Comparison of ENCODE assay signal across 8 mouse cellular contexts in the genomic region with DNA sequence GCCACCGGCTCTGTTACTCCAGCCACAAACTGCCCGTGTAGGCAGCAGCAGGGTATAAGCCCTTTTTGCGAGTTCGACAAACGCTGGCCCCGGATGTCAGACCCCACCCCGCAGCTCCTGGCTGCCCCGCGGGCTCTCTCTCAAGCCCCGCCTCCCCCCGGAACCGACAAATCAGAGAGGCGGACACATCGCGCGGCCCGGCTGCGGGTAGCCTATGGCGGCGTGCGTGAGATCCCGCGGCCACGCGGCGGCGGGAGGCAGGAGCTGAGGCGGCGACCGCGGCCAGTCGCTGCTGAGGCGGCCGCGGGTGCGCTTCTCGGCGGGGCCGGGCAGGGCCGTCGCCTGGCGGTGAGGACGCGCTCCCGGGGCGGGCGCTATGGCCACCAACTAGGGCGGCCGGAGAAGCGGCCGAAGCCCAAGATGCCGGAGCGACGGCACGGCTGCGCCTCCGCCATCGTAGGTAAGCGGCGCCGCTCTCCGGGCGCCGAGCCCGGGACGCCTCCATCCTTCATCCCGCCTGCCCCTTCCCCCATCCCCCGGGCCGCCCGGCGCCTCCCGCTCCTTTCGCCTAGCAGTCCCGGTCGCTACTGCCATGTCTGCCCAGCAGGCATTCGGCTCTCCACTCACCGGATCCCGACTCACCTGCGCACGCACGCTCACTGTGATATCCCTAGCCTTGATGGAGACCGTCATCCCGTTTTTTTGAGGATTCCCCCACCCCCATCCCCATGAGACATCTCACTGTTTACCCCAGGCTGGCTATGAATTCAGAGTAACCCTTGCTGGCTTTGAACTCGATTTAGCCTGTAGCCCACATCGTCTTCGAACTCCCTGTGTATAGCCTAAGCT. TPM values are rescaled to one million over a fixed set of nuclear protein-coding genes. Genes with fewer than 3 reads are reported as not detected.
A peak's percentile ranks its signal among the peaks of the same experiment; 100 is the strongest.
DNase-seq lines count a peak whose midpoint lies in the region; ATAC-seq and TF ChIP-seq lines count a peak whose summit lies in the region.

No protein-coding gene starts in this region.

- H3K4me1 ChIP-seq in heart, embryonic 12.5 days (replicated peaks): peaks cover 9% of the 10 kb centered on the region; the same call in 1 of the 2 replicates
- H3K4me1 ChIP-seq in kidney, embryonic 16.5 days (ENCODE audit: insufficient read depth, low read length): peaks cover 12% of the 10 kb centered on the region; the same call in 1 of the 2 replicates

- 0 out of 2 replicates have a peak, but pooled peaks cover 4% of the 10 kb centered on the region for H3K36me3 ChIP-seq in heart, embryonic 12.5 days
- peaks cover 6% of the 10 kb centered on the region for H3K36me3 ChIP-seq in kidney, embryonic 16.5 days (ENCODE audit: insufficient read depth, low read length)

- TF ChIP-seq POLR2A in brain, embryonic 14.5 days (IDR thresholded peaks at IDR 0.05; ENCODE audit: borderline replicate concordance, extremely low read depth, insufficient read depth, insufficient read length, poor library complexity, severe bottlenecking): peak; percentile 100

- H3K4me2 ChIP-seq in heart, embryonic 12.5 days: peak overlapping the region; percentile 85
- H3K4me2 ChIP-seq in kidney, embryonic 16.5 days (replicated peaks; ENCODE audit: low read depth, low read length): peak overlapping the region; percentile 91

- peak; percentile 97 for DNase-seq in B cell, adult 2 months
- DNase-seq in brain, embryonic 14.5 days (ENCODE audit: low read depth): peak; percentile 96
- DNase-seq in liver: peak; percentile 94
- DNase-seq in monocyte, adult 2 months (ENCODE audit: low read depth in 1 of 2, low spot score in 2 of 2): peak; percentile 58 to 83
- DNase-seq in spleen, postnatal 14 days (ENCODE audit: low spot score in 2 of 2): peak; percentile 90 to 92

- peak overlapping the region; percentile 78 for H3K9ac ChIP-seq in heart, embryonic 12.5 days
- peak overlapping the region; percentile 93 for H3K9ac ChIP-seq in kidney, embryonic 16.5 days (replicated peaks; ENCODE audit: low read length)

- peaks cover 36% of the 10 kb centered on the region for H3K27me3 ChIP-seq in heart, embryonic 12.5 days (replicated peaks)
- no peaks in the 10 kb centered on the region for H3K27me3 ChIP-seq in kidney, embryonic 16.5 days (ENCODE audit: insufficient read depth, low read length)

- no peak for TF ChIP-seq CTCF in brain, embryonic 14.5 days (IDR thresholded peaks at IDR 0.05; ENCODE audit: borderline replicate concordance, extremely low read depth, insufficient read depth, insufficient read length)

- peak overlapping the region; percentile 67 for H3K4me3 ChIP-seq in heart, embryonic 12.5 days
- H3K4me3 ChIP-seq in kidney, embryonic 16.5 days (ENCODE audit: low read length): peak overlapping the region; percentile 78

- H3K27ac ChIP-seq in heart, embryonic 12.5 days (ENCODE audit: poor library complexity, severe bottlenecking): peak overlapping the region; percentile 15; the same call in 1 of the 2 replicates
- H3K27ac ChIP-seq in kidney, embryonic 16.5 days (ENCODE audit: low read length): peak overlapping the region; percentile 60

- H3K9me3 ChIP-seq in heart, embryonic 12.5 days (replicated peaks): peaks cover 8% of the 10 kb centered on the region
- H3K9me3 ChIP-seq in kidney, embryonic 16.5 days (ENCODE audit: low read length): peaks cover 6% of the 10 kb centered on the region

- WGBS in heart, embryonic 12.5 days: under 1% methylated on average over 73 of the region's 86 CpGs
- under 1% methylated on average over 79 of the region's 86 CpGs for WGBS in kidney, embryonic 16.5 days

- ATAC-seq in erythroblast, adult 5-6 weeks (replicated peaks; ENCODE audit: low FRiP score, poor library complexity, severe bottlenecking): peak; percentile 90
- ATAC-seq in heart, embryonic 12.5 days (ENCODE audit: insufficient number of reproducible peaks, low FRiP score): peak; percentile 94
- peak; percentile 98 for ATAC-seq in kidney, embryonic 16.5 days (ENCODE audit: low FRiP score, low TSS enrichment)

RNA-seq across cellular contexts. Expression of a gene that starts 6.3 kb away (rescaled TPM):
- 27.3 and 32.9 TPM in 2 replicates for polyA plus RNA-seq in brain, embryonic 14.5 days (2012; rRNA removed)
- total RNA-seq in erythroblast, adult 5-6 weeks (2015; ENCODE audit: low replicate concordance): 7.9 and 14.4 TPM in 2 replicates
- 2.1 and 3.5 TPM in 2 replicates for total RNA-seq in erythroblast, adult 5-6 weeks (2017; ENCODE audit: low replicate concordance)
- polyA plus RNA-seq in heart, embryonic 12.5 days (2016; fragmentation: Nextera tagmentation; extraction: Ambion mirVana): 25.8 and 29.4 TPM in 2 replicates
- polyA plus RNA-seq in kidney, embryonic 16.5 days (2015; fragmentation: Nextera tagmentation; extraction: Ambion mirVana): 67.7 and 70.1 TPM in 2 replicates

RNA-seq across cellular contexts. Expression of a gene that starts 50.3 kb away (rescaled TPM):
- 37.6 and 51.0 TPM in 2 replicates for polyA plus RNA-seq in brain, embryonic 14.5 days (2012; rRNA removed)
- total RNA-seq in erythroblast, adult 5-6 weeks (2015; ENCODE audit: low replicate concordance): 9.2 and 16.5 TPM in 2 replicates
- total RNA-seq in erythroblast, adult 5-6 weeks (2017; ENCODE audit: low replicate concordance): 18.7 and 21.6 TPM in 2 replicates
- 21.2 and 22.5 TPM in 2 replicates for polyA plus RNA-seq in heart, embryonic 12.5 days (2016; fragmentation: Nextera tagmentation; extraction: Ambion mirVana)
- 43.7 and 46.2 TPM in 2 replicates for polyA plus RNA-seq in kidney, embryonic 16.5 days (2015; fragmentation: Nextera tagmentation; extraction: Ambion mirVana)

RNA-seq across cellular contexts. Expression of a gene that starts 50.4 kb away (rescaled TPM):
- polyA plus RNA-seq in brain, embryonic 14.5 days (2012; rRNA removed): 27.9 and 30.7 TPM in 2 replicates
- total RNA-seq in erythroblast, adult 5-6 weeks (2015; ENCODE audit: low replicate concordance): 1.9 and 11.3 TPM in 2 replicates
- total RNA-seq in erythroblast, adult 5-6 weeks (2017; ENCODE audit: low replicate concordance): 2.0 and 2.6 TPM in 2 replicates
- polyA plus RNA-seq in heart, embryonic 12.5 days (2016; fragmentation: Nextera tagmentation; extraction: Ambion mirVana): 15.7 and 19.1 TPM in 2 replicates
- polyA plus RNA-seq in kidney, embryonic 16.5 days (2015; fragmentation: Nextera tagmentation; extraction: Ambion mirVana): 59.2 and 73.9 TPM in 2 replicates

Comparison
In these comparisons a context has a peak if more than half of its experiments do, and no peak if none do; other contexts are left out.
1. Peak in every context shown above with its lines: DNase-seq, ATAC-seq, H3K4me3 ChIP-seq and H3K27ac ChIP-seq.